Mouse (Mus musculus) naive thymus-derived CD4-positive, alpha-beta T cell, adult 2 months (primary cell): ENCODE results near the gene Adamts20.

ENCODE experiments used
- DNase-seq: peaks from one replicate; pipeline ENCODE4 v3.0.0-alpha.2; 2011; ENCODE audit warnings: low read depth

Gene Adamts20

DNA sequence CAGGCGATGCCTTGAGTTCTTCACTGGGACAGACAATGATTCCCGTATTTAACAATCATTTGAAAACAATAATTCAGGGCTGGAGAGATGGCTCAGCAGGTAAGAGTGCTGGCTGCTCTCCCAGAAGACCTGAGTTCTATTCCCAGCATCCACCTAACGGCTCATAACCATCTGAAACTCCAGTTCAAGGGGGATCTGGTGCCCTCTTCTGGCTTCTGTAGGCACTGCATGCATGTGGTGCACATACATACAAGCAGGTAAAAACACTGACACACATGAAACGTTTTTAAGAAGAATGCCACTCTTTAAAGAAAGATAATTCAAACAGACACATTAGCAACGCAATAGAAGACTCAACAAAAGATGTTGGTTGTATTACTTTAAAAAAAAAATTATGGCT, 120.9 kb downstream of the Adamts20 start:
- peak; percentile 4 for DNase-seq

DNA sequence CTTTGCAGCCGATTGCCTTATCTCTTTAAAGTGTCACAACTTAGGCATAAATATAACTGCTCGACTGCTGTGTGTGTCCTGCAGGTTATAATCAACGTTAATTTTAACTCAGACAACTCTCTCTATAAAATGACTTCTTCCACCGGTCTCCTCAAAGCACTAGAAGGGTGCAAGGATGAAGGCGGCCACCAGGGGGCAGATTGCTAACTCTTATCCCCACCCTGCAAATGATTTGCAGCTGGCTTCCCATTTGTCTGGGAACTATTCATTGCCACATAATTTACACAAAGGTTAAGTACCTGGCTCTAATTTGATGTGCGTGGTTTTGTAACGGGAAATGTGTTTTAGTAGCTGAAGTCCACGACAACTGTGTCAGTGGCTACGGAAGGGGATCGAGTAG, 122.9 kb downstream of the Adamts20 start:
- DNase-seq = peak; percentile 72

GRCm38 (mm10) chr15:94339011-94339410, 126.2 kb downstream of the Adamts20 start:
- no peak for DNase-seq

DNA sequence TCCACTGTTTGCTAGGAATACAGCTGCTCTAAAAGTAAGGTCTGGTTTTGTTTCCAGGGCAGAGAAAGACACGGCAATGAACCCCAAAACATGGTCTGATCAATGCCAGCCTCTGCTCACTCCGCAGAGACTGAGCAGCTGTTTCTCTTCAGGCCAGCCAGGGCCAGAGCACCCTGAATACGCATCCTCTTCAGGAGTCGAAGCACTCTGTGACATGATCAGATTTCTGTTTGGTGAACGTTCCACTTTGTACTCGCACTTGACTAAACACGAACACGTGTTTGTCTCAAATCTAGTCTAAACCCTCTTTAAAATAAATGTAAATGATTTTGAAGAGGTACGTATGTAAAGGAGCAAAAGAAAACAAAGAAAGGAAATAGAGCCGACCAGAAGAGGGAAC, 130.6 kb downstream of the Adamts20 start:
- DNase-seq = no peak

DNA sequence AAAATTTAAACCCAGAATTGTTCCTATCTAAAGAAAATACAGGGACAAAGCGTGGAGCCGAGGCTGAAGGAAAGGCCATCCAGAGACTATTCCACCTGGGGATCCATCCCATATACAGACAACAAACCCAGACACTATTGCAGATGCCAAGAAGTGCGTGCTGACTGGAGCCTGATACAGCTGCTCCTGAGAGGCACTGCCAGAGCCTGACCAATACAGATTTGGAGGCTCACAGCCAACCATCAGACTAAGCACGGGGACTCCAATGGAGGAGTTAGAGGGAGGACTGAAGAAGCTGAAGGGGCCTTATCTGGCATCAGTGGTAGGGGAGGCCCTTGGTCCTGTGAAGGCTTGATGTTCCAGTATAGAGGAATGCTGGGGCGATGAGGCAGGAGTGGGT, 138.6 kb downstream of the Adamts20 start:
- DNase-seq = no peak

DNA sequence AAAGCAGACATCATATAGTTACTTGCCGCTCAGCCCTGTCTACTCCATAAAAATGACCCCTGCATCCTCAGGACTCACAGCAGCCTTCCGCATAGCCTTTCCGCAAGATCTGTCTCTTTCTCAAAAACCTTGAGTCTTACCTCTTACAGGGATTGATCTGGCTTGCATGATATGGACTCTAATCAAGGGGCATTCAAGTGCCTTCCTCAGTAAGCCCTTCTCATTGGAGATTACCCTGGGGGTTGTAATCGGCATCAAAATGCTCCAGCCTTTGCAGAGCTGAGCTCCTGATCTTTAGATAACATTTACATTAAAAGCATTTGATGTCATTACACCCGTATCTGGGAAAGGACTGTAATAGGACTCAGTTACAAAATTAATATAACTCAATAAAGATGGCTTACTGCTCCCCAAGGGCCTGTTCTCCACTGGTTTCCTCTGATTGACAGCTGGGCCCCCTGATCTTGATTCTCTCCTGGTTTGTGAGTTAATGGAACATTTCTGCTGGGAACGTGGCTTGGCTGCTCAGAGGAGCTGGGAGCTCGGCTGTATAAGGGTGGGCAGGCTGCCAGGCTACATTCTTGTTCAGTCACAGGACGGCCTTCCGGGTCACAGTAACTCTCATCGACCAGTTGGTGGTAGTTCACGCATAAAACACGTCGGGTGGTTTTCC, 139.6 kb downstream of the Adamts20 start:
- no peak for DNase-seq

GRCm38 (mm10) chr15:94316171-94316570, 149.0 kb downstream of the Adamts20 start:
- DNase-seq = peak; percentile 9

GRCm38 (mm10) chr15:94309689-94310088, 155.5 kb downstream of the Adamts20 start:
- DNase-seq = no peak

DNA sequence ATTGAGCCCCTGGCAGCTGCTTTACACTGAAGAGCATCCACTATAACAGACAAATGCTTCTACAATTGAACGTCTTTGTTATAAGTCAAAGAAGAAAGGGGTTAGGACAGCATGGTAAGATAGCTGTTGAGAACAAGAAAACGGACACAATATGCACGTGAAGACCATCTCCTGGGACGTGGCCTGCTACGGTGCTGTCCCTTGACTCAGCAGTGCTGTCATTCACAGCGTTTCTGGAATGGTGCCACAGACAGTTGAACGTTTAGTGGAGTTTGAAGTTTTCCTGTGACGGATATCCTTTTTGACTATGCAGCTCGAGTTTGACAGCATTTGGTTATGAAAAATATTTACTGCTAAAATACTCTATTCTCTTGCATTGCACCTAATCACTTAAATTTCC, 157.3 kb downstream of the Adamts20 start:
- no peak for DNase-seq

DNA sequence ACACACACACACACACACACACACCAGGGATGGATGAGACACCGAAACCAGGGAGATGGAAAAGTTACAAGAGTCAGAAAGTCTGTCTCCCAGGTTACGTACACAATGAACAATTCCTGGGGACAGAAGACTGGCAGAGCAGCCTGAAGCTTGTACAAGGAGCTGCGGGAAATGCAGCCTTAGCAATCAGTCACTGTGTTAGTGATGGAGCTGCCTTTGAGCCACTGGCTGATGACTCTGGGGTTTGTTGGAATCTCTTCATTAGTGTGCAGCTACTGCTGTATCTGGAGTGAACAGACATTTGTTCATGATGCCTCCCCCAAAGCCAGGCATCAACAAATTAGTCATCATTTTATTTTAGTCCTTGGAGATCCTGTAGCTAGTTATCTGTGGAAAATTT, 162.1 kb downstream of the Adamts20 start:
- DNase-seq = no peak

- no peak for DNase-seq
Observed at GRCm38 (mm10) chr15:94294084-94294483, 171.1 kb downstream of the Adamts20 start.

DNA sequence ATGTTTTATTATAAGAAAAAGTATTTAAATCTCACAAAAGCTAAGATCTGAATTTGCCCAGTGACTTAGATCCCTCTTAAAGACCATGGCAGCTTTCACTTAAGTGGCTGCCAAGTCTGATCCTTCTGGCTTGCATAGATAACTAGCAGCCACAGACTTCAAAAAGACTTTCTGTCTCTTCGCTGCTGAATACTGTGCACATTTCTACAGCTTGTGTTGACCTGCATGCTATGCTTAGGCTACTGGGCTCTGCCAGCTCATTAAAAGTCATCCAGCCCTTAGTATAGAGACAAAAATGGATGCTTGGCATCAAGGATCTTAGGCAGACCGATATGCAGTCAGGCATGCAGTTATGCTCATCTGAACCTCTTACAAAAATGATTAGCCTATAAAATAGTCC, 177.2 kb downstream of the Adamts20 start:
- DNase-seq = no peak

DNA sequence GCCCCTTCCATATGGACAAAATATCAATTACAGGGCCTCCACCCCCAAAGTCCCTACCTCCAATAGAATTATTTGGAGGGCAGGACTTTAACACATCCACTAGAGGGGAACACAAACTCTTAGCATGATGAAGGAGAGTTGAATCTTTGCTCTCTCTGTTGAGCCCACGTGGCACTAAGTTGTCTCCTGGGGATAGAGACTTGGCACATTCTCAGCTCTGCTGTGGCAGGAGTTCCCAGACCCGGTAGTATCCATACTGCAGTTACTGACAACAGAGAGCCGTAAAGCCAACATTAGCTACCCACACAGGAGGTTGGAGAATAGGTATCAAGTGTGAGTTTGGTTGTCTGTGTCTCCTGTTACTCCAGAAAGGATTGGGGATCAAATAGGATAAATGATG, 177.7 kb downstream of the Adamts20 start:
- no peak for DNase-seq

DNA sequence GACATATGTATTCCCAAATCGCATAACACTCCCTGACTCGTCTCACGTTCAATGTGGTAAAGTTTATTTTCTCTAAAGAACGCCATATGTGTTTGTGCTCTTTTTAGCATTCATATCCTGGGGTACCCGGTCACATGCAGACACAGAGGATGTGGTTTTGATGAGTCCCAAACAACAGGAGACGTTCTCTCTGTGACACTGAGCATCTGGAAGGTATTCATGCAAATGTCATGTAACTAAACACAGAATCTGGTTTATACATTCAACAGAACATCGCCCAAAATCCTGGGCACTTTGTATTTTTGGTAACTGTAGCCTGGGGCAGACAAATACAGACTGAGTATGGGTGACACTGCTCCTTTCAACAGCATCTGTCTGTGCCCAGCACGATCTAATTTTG, 188.8 kb downstream of the Adamts20 start:
- peak; percentile 72 for DNase-seq

DNA sequence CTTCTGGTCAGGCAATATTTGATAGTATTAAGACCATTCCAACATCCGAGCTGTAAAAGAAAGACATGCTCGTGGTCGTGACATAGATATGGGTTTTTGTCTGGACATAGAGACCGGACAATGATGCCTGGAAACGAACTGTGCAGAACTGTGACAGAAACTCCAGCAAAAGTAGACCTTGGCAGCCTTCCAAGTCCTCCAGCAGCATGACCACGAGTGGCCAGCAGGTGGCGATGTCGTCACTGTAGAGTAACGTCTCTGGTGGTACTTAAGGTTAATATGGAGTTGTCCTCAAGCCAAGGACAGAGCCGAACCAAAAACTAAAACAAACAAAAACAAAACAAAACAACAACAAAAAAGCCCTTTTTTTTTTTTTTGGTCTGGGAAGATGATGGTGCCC, 199.6 kb downstream of the Adamts20 start:
- peak; percentile 90 for DNase-seq

DNA sequence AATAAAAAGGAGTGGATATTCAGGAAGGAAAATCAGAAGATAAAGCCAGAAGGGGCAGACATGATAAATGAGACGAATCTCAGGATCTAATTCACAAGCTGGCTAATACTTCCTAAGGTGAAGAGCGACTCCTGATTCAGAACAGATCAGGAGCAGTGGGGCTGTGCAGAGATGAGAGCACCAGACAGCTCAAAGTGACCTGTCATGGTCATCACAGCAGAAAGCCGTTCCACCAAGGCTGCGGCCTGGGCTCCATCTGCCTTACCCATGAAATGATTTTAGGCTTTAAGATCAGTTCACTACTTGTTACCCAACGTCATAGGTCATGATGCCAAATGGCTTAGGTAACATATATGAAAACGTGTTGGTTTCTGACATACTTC, 200.7 kb downstream of the Adamts20 start:
- no peak for DNase-seq

GRCm38 (mm10) chr15:94263866-94264496, 201.2 kb downstream of the Adamts20 start:
- DNase-seq = peak; percentile 16

DNA sequence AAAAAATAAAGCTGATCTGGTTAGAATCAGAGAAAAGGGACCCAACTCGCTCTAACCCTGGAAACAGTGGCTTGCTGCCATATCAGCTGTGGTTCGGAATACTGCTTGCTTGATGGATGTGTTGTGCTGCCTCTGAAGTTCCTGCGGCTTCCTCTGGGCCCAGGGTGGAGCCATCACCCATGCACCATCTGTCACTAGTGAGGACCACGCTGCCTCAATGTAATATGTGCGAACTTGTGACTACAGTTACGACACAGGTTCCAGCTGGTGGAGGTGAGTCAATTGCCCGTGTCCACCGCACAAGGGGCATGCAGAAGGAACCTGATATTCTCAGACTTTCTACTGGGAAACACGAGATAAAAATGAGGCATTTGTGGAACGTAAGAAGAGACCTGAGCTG, 202.0 kb downstream of the Adamts20 start:
- no peak for DNase-seq

DNA sequence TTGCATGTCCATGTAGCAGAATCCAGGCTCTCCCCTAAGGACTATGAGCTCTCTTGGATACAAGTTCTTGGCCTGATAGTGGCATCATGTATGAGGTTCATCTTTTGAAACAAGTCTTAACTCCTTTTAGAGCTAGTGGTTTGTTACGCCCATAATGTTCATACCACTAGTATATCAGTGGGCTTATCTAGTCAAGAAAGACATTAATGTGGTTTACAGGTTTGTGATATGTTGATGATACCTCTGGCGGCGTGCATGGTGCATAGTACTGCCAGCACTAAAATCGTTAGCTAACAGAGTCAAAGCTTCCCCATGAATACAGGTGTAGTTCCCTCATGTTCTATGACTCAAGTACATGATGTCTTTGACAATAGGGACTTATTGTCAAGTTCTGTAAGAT, 205.7 kb downstream of the Adamts20 start:
- DNase-seq = no peak

DNA sequence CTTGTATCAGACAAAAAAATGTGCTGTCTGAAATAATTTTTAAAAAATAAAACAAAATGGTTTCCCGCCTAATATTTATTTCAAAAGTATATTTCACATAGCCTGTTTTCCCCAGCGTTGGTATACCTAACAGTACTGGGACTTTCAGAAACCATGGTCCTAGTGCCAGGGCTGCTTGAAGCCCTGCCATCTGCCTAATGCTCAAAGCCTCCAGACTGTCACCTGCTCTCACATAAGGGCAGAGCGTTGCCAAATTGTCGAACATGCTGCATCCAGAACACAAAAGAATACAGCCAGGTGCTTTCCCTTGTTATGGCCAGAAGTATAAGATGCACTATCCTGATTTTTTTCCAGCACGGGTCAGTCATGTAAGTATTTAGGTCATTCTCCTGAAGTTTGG, 209.7 kb downstream of the Adamts20 start:
- no peak for DNase-seq

- peak; percentile 83 for DNase-seq
Observed at GRCm38 (mm10) chr15:94254861-94255516, 210.2 kb downstream of the Adamts20 start.

- no peak for DNase-seq
Observed at GRCm38 (mm10) chr15:94254091-94254860, 210.9 kb downstream of the Adamts20 start.
